Mouse (Mus musculus): ENCODE measurements around the gene Cdyl2.

DNA sequence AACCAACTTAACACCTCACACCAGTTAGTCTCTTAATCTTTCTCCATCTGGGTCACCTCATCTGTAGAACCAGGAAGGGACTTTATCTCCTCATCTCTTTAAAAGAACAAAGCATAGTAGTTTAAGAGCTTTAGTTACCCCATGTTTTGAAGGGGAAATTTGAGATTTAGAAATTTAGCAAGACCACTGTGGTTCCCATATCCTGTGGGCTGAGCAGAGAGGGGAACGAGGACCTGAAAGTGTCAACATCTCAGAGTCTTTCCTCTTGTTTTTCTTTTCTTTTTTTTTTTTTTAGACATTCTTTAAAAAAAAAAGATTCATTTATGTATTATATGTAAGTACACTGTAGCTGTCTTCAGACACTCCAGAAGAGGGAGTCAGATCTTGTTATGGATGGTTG, 189.4 kb downstream of the Cdyl2 start:
- no peak for TF ChIP-seq CTCF (IDR thresholded peaks at IDR 0.05; ENCODE audit: low read depth, low read length)
- TF ChIP-seq POLR2A (IDR thresholded peaks at IDR 0.05; ENCODE audit: insufficient read depth, low read length): no peak
